Mouse (Mus musculus) embryonic fibroblast, embryonic 13.5 days (primary cell): ENCODE data around the gene Med13l. TPM values are rescaled to one million over a fixed set of nuclear protein-coding genes. Genes with fewer than 3 reads are reported as not detected.
A peak's percentile ranks its signal among the peaks of the same experiment; 100 is the strongest.

ENCODE experiments used
- H3K27ac ChIP-seq: 2 replicates; pipeline ENCODE4 v1.5.1; 2012; ENCODE audit warnings: low read length, control low read depth, inconsistent platforms; ENCODE audit not compliant: insufficient read depth
- H3K4me1 ChIP-seq: 2 replicates; pipeline ENCODE4 v1.6.1; 2011; ENCODE audit warnings: low read length; ENCODE audit not compliant: control insufficient read depth, insufficient read depth
- H3K4me3 ChIP-seq: 2 replicates; pipeline ENCODE4 v1.5.1; 2011; ENCODE audit warnings: mild to moderate bottlenecking, control low read depth, low read length; ENCODE audit not compliant: insufficient read depth
- CTCF ChIP-seq: IDR thresholded peaks from 2 replicates; pipeline ENCODE4 v1.5.1; 2011; ENCODE audit warnings: mild to moderate bottlenecking, control low read depth, low read length, moderate library complexity, borderline replicate concordance; ENCODE audit not compliant: insufficient read depth
- POLR2A ChIP-seq: IDR thresholded peaks from 2 replicates; pipeline ENCODE4 v1.6.1; 2011; ENCODE audit warnings: low read depth, mild to moderate bottlenecking, control low read depth, low read length, moderate library complexity
- polyA plus RNA-seq: library from polyadenylated mRNA; stranded (reverse); fragments of >200 nt; gene quantifications from 2 replicates; pipeline ENCODE4 v1.2.4, GENCODE M21; 2011; ENCODE audit warnings: low read depth; ENCODE audit not compliant: missing spikeins, insufficient read length

Med13l gene
- polyA plus RNA-seq, 1 experiment, result 57.8 TPM

DNA sequence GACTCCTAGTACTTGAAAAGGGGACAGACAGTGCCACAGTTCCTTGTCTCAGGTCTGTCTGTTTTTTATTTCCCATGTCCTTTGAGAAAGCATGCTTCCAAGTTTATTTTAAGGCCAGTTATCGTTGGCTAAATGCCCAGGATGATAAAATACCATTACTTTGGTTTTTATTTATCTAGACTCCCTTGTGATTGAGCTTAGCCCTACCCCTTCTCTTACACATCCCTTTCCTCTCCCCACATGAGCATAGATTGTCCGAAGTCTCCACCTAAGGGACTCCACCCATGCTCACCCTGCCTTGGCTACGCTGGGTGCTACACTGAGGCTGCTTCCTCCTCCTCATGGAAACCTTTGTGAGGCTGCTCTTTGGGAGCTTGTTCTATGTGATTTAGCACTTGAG is 115.2 kb downstream of the Med13l start:
- Histone ChIP-seq H3K27ac (peak overlapping the region; percentile 69; the same call in 1 of the 2 replicates), H3K4me3 (no peak overlapping the region), H3K4me1 (peaks cover 19% of the 10 kb centered on the region)
- no peak for TF ChIP-seq CTCF
- TF ChIP-seq POLR2A, result no peak

DNA sequence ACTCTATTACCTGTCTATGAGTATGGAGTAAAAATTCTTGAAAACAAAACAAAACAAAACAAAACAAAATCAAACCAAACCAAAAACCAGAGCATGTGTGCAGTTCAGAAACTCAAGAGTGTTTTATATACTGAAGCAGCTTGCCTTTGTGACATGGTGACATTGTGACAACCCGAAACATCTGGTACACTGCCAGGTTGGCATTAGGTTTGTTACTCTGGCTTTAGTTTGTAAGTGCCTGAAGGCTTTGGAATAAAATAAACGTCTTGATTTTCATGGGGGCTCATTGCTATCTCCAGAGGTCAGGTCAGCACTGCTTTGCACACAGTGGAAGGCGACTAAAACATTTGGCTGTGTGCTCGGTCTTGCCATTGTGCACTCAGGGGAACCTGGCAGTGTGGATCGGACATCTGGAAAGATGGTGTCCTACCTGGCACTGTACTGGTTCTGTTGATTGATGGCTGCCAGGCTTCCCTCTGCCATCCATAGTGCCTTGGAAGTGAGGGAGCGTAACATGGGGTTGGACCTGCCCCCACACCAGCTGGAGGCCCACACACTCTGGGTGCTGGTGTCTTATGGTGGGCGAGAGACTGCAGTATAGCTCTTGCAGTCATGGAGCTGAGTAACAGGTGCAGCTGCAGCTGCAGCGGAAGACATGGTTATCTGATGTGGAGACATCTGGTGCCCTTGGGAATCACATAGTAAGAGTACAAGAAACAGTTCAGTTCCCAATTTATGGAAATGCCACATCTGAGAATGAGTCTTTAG is 115.9 kb downstream of the Med13l start:
- H3K4me3 ChIP-seq, result no peak overlapping the region
- no peak overlapping the region for H3K27ac ChIP-seq
- TF ChIP-seq POLR2A (no peak), CTCF (no peak)
- H3K4me1 ChIP-seq, result peaks cover 19% of the 10 kb centered on the region

DNA sequence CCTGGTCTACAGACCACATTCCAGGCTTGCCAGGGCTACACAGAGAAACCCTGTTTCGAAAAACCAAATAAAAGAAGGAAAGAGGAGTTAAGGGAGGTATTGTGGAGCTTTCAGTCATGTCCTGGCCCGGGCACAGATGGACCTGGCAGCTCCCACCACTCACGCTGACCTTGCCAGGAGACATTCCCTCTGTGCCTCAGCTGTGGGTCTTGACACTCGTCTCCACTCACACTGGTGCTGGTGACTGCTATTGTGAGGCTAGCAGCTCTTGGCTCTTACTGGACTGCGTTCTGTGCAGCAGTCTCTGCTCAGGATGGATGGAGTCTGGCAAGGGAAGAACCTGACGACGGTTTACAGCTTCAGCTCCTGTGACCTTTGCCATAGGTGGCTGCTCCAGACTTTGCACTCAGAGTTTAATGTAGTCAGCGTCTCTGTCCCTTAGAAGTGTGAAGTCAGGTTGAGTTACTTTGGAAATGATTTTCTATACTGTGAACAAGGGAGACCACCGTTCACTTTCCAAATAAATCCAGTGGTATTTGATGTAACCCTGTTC is 118.9 kb downstream of the Med13l start:
- H3K4me1 ChIP-seq, result peaks cover 13% of the 10 kb centered on the region
- no peak overlapping the region for H3K27ac ChIP-seq
- TF ChIP-seq CTCF (no peak), POLR2A (no peak)
- H3K4me3 ChIP-seq, result no peak overlapping the region

DNA sequence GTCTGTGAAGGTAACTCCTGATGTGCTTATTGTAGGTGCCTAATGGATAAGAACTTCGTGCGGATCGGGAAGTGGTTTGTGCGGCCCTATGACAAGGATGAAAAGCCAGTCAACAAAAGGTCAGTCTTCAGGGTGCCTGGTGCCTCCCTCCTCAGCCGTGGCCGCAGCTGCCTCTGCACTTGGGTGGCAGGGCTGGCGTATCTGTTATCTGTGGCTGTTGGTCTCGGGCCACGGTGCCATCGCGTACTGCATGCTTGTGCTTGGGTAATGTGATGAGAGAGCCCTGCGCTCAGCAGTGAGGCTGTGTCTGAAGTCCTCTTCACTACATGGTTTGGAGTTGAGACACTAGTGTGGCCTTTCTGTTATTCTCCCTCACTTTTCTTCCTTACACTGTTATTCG is 120.4 kb downstream of the Med13l start:
- Histone ChIP-seq H3K4me1 (peaks cover 5% of the 10 kb centered on the region), H3K4me3 (no peak overlapping the region), H3K27ac (no peak overlapping the region)
- TF ChIP-seq CTCF (no peak), POLR2A (no peak)

GRCm38 (mm10) chr5:118682007-118682406 is 121.5 kb downstream of the Med13l start:
- TF ChIP-seq POLR2A, result no peak
- TF ChIP-seq CTCF, result no peak

DNA sequence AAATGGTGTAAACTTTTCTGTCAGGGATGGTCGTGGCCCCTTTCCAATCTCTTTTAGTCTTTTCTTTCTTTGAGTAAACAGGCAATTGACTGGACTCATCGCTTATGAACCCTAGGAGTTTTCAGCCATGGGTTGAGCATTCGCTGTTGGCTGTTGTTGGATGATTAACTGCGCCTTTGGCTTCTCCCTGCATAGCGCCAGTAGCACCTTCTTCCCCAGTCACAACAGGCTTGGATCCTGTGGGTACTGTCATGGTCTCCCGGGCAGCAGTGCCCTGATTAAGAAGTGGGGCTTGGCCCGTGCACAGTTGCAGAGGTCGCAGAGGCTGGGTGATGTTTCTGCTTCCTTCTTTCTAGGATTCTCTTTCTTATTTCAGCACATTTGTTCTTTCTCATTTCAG is 124.7 kb downstream of the Med13l start:
- H3K4me3 ChIP-seq, result no peak overlapping the region
- H3K4me1 ChIP-seq, result no peaks in the 10 kb centered on the region
- no peak for TF ChIP-seq CTCF
- no peak for TF ChIP-seq POLR2A
- no peak overlapping the region for H3K27ac ChIP-seq

More at GRCm38 (mm10) chr5:118682007-118682406, 121.5 kb downstream of the Med13l start:
- no peak overlapping the region for H3K27ac ChIP-seq
- no peak overlapping the region for H3K4me3 ChIP-seq
- H3K4me1 ChIP-seq, result no peaks in the 10 kb centered on the region

- Histone ChIP-seq H3K27ac (no peak overlapping the region), H3K4me1 (no peaks in the 10 kb centered on the region), H3K4me3 (no peak overlapping the region)
- TF ChIP-seq POLR2A (no peak), CTCF (no peak)
Measured at GRCm38 (mm10) chr5:118686021-118686420, 125.5 kb downstream of the Med13l start.

DNA sequence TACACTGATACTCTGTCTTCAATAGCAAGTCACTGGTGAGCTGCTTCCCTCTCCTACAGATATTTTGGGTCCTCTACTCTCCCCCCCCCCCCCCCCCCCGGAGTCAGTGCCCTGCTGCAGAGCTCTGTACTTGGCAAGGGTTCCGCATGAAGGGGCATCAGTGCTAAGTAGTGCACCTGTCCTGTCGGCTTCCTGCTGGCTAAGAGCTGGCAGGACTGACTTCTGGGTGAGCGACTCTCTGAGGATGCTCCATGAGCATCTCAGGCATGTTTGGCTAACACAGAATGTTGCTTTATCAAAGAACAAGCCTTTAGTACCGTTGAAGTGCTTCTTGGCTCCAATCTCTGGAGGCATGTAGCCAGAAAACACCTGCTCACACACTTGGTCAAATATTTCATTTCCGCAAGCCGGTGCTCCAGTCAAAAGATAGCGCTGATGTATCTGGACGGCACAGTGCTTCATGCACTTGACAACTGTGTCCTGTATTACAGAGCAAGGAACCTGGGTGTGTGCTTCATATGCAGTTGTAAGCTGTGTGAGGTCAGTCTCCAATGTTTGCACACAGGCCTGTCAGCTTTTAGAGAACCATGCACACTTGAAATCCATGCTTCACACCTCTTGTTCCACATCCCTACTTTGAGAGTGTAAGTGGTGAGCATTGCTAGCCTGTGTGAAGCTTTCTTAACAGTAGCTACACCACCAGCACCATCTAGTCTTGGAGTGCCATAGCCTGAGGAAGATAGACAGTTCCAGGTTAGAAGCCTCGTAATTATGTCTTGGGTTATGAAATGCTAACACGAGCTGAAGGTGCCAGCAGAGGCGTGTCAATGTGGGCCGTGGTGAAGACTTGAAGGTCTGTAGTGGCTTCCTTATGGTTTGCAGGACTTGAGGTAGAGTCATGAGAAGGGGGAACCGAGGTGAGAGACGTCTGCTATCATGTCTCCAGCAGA is 128.7 kb downstream of the Med13l start:
- no peaks in the 10 kb centered on the region for H3K4me1 ChIP-seq
- no peak overlapping the region for H3K27ac ChIP-seq
- TF ChIP-seq CTCF, result no peak
- TF ChIP-seq POLR2A, result no peak
- H3K4me3 ChIP-seq, result no peak overlapping the region

DNA sequence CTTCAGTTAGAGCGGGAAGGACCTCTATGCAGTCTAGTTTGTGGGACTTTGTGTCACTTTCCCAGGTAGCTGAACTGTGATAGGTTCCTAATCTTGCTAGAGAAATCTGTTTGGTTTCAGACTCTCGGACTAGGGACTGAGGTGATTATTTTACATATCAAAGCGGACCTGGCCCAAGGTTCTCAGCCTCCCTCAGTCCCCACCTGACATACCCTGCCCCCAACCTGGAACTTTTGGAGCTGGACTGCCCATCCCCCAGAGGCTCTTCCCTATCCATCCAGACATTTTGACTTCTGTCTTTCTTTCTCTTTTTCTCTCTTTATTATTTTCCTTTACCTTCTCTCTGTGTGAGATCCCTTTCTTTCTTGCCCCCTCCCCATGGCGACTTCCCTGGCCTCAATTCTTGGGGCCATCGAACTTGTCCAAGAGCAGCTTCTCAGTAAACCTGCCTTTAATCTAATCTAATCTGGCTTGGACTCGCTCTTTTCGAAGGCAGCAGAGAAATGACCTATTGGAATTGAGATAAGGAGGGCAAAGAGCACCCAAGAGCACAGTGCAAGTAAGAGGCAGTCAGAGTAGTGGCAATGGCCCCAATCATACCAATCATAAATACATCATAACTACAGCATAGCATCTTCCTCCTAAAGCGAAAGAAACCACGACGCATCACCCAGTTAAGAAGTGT is 130.7 kb downstream of the Med13l start:
- H3K4me3 ChIP-seq, result no peak overlapping the region
- no peaks in the 10 kb centered on the region for H3K4me1 ChIP-seq
- no peak overlapping the region for H3K27ac ChIP-seq
- TF ChIP-seq POLR2A (no peak), CTCF (no peak)
